Mouse (Mus musculus): ENCODE results near the gene Ltb4r1. TPM values are rescaled to one million over a fixed set of nuclear protein-coding genes. Genes with fewer than 3 reads are reported as not detected.

Ltb4r1 gene
- total and polyA plus RNA-seq, 3 experiments = 0.21 to 0.33 TPM; not detected in 1

GRCm38 (mm10) chr14:55782361-55782960, 16.7 kb downstream of the Ltb4r1 start:
- in situ Hi-C loops (cut with MboI; ENCODE audit: low pct_ligation_motif_present, low pct_unique_long_range_greater_than_20kb, low sequenced_read_pairs) = no loop called here
- Histone ChIP-seq H3K4me2 (ENCODE audit: insufficient read depth, low read depth, poor library complexity, severe bottlenecking) (no peak overlapping the region), H3K79me2 (replicated peaks; ENCODE audit: control insufficient read depth, extremely low read depth, insufficient read depth, poor library complexity, severe bottlenecking) (no peaks in the 10 kb centered on the region), H3K27ac (ENCODE audit: insufficient read depth, low read depth) (no peak overlapping the region), H3K36me3 (replicated peaks in 1 of 2; ENCODE audit: control insufficient read depth in 1 of 2, insufficient read depth in 1 of 2, low read length in 1 of 2) (no peaks in the 10 kb centered on the region), H3K27me3 (replicated peaks) (peaks cover 61% of the 10 kb centered on the region), H3K4me1 (ENCODE audit: control insufficient read depth in 1 of 2, insufficient read depth in 2 of 2) (peaks cover 0 to 8% of the 10 kb centered on the region in 2 experiments; a peak in 1 of 4 replicates), H3K4me3 (replicated peaks in 1 of 3; ENCODE audit: low read depth in 2 of 3, low read length in 2 of 3, poor library complexity in 1 of 3) (no peak overlapping the region), H3K9ac (ENCODE audit: insufficient read depth, low read depth) (no peak overlapping the region), H3K9me3 (replicated peaks; ENCODE audit: low read length) (no peaks in the 10 kb centered on the region)
- dilution Hi-C loops (cut with MboI; ENCODE audit: extremely low pct_ligation_motif_present, extremely low pct_unique_long_range_greater_than_20kb, low sequenced_read_pairs) = no loop called here
- TF ChIP-seq GABPA (IDR thresholded peaks at IDR 0.05; ENCODE audit: insufficient replicate concordance, low read depth, low read length) = no peak
- no peak for TF ChIP-seq MAFK (IDR thresholded peaks at IDR 0.05; ENCODE audit: insufficient replicate concordance, low read length)
- TF ChIP-seq POLR2AphosphoS2 (IDR thresholded peaks at IDR 0.05; ENCODE audit: low read depth, low read length) = no peak
- TF ChIP-seq MAX (IDR thresholded peaks at IDR 0.05; ENCODE audit: low read length) = no peak
- TF ChIP-seq MEF2A (IDR thresholded peaks at IDR 0.05; ENCODE audit: borderline replicate concordance, low read depth, low read length) = no peak
- TF ChIP-seq ZMIZ1 (IDR thresholded peaks at IDR 0.05; ENCODE audit: low read depth, low read length) = no peak
- no peak for TF ChIP-seq ZC3H11A (IDR thresholded peaks at IDR 0.05; ENCODE audit: low read depth, low read length)
- no peak for TF ChIP-seq BHLHE40 (IDR thresholded peaks at IDR 0.05; ENCODE audit: low read depth, low read length)
- TF ChIP-seq UBTF (IDR thresholded peaks at IDR 0.05; ENCODE audit: low read depth, low read length) = no peak
- no peak for TF ChIP-seq TCF12 (IDR thresholded peaks at IDR 0.05; ENCODE audit: low read depth, low read length)
- TF ChIP-seq TBP (conservative IDR thresholded peaks at IDR 0.05; ENCODE audit: low read depth, low read length) = no peak
- TF ChIP-seq CTCF (conservative IDR thresholded peaks at IDR 0.05 in 1 of 2, IDR thresholded peaks at IDR 0.05 in 1 of 2; ENCODE audit: low read depth in 2 of 2, low read length in 2 of 2) = no peak
- no peak for TF ChIP-seq MXI1 (IDR thresholded peaks at IDR 0.05; ENCODE audit: low read depth, low read length)
- no peak for TF ChIP-seq NELFE (IDR thresholded peaks at IDR 0.05; ENCODE audit: low read depth, low read length)
- no peak for TF ChIP-seq EP300 (IDR thresholded peaks at IDR 0.05; ENCODE audit: low read length)
- TF ChIP-seq HCFC1 (IDR thresholded peaks at IDR 0.05; ENCODE audit: low read depth, low read length) = no peak
- no peak for DNase-seq (ENCODE audit: extremely low read depth)

- Histone ChIP-seq H3K79me2 (replicated peaks; ENCODE audit: control insufficient read depth, extremely low read depth, insufficient read depth, poor library complexity, severe bottlenecking) (no peaks in the 10 kb centered on the region), H3K9me3 (replicated peaks; ENCODE audit: low read length) (no peaks in the 10 kb centered on the region), H3K4me2 (ENCODE audit: insufficient read depth, low read depth, poor library complexity, severe bottlenecking) (no peak overlapping the region), H3K27me3 (replicated peaks) (peaks cover 63% of the 10 kb centered on the region), H3K36me3 (replicated peaks in 1 of 2; ENCODE audit: control insufficient read depth in 1 of 2, insufficient read depth in 1 of 2, low read length in 1 of 2) (no peaks in the 10 kb centered on the region), H3K9ac (ENCODE audit: insufficient read depth, low read depth) (no peak overlapping the region), H3K27ac (ENCODE audit: insufficient read depth, low read depth) (no peak overlapping the region), H3K4me1 (ENCODE audit: control insufficient read depth in 1 of 2, insufficient read depth in 2 of 2) (peaks cover 1 to 8% of the 10 kb centered on the region in 2 experiments; a peak in 2 of 4 replicates), H3K4me3 (replicated peaks in 1 of 3; ENCODE audit: low read depth in 2 of 3, low read length in 2 of 3, poor library complexity in 1 of 3) (no peak overlapping the region)
- DNase-seq (ENCODE audit: extremely low read depth) = no peak
- dilution Hi-C loops (cut with MboI; ENCODE audit: extremely low pct_ligation_motif_present, extremely low pct_unique_long_range_greater_than_20kb, low sequenced_read_pairs) = no loop called here
- no peak for TF ChIP-seq SIN3A (IDR thresholded peaks at IDR 0.05; ENCODE audit: low read length)
- no peak for TF ChIP-seq USF1 (IDR thresholded peaks at IDR 0.05; ENCODE audit: low read depth, low read length)
- no peak for TF ChIP-seq SMC3 (IDR thresholded peaks at IDR 0.05; ENCODE audit: low read depth, low read length)
- no peak for TF ChIP-seq MYC (IDR thresholded peaks at IDR 0.05; ENCODE audit: low read depth, low read length)
- no peak for TF ChIP-seq ELF1 (IDR thresholded peaks at IDR 0.05; ENCODE audit: low read depth, low read length)
- no peak for TF ChIP-seq NELFE (IDR thresholded peaks at IDR 0.05; ENCODE audit: low read depth, low read length)
- no peak for TF ChIP-seq ZMIZ1 (IDR thresholded peaks at IDR 0.05; ENCODE audit: low read depth, low read length)
- no peak for TF ChIP-seq ETS1 (conservative IDR thresholded peaks at IDR 0.05; ENCODE audit: low read depth, low read length)
- no peak for TF ChIP-seq ZNF384 (IDR thresholded peaks at IDR 0.05; ENCODE audit: low read depth, low read length)
- TF ChIP-seq IRF4 (IDR thresholded peaks at IDR 0.05; ENCODE audit: low read depth, low read length) = no peak
- TF ChIP-seq RCOR1 (conservative IDR thresholded peaks at IDR 0.05; ENCODE audit: low read depth, low read length) = no peak
- TF ChIP-seq EP300 (IDR thresholded peaks at IDR 0.05; ENCODE audit: low read length) = no peak
- TF ChIP-seq MAFK (IDR thresholded peaks at IDR 0.05; ENCODE audit: insufficient replicate concordance, low read length) = no peak
- no peak for TF ChIP-seq KAT2A (IDR thresholded peaks at IDR 0.05; ENCODE audit: insufficient replicate concordance, low read length)
- TF ChIP-seq MEF2A (IDR thresholded peaks at IDR 0.05; ENCODE audit: borderline replicate concordance, low read depth, low read length) = no peak
- in situ Hi-C loops (cut with MboI; ENCODE audit: low pct_ligation_motif_present, low pct_unique_long_range_greater_than_20kb, low sequenced_read_pairs) = no loop called here
Measured at GRCm38 (mm10) chr14:55783171-55783957, 17.6 kb downstream of the Ltb4r1 start.

Data from CH12.LX (cell line).